Comparison of ENCODE assay signal across 9 mouse cellular contexts in the genomic region with DNA sequence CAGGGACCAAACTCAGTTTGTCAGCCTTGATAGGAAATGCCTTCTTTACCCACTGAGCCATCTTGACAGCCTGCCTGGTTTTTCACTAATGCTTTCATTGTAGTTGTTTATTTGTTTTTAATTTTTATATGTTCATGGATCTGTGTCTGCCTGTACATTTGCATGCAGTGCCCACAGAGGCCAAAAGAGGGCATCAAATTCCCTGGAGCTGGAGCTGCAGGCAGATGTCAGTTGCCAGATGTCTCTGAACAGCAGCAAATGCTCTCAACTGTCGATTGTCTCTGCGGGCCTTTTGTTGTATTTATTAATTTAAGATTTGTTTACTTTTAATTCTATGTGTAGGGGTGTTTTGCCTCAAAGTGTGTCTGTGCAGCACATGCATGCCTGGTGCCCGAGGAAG. TPM values are rescaled to one million over a fixed set of nuclear protein-coding genes. Genes with fewer than 3 reads are reported as not detected.
DNase-seq lines count a peak whose midpoint lies in the region; ATAC-seq and TF ChIP-seq lines count a peak whose summit lies in the region.
"Had no signal": no experiment of that assay in that cellular context is flagged by ENCODE, and none has a peak within 500 bp of the region (broad histone marks: within the 10 kb centered on the region; RNA-seq: fewer than 3 reads in every experiment).

No protein-coding gene starts in this region.

- ATAC-seq in midbrain, embryonic 14.5 days (ENCODE audit: low FRiP score, low TSS enrichment) = no peak
- no peak for ATAC-seq in midbrain, embryonic 16.5 days

- no peak for TF ChIP-seq POLR2A in small intestine, adult 2 months (IDR thresholded peaks at IDR 0.05; ENCODE audit: low read depth, low read length)

- H3K4me2 ChIP-seq in midbrain, embryonic 14.5 days (ENCODE audit: low read length) = no peak overlapping the region
- no peak overlapping the region for H3K4me2 ChIP-seq in midbrain, embryonic 16.5 days (ENCODE audit: low read length)
- H3K4me2 ChIP-seq: lung, embryonic 15.5 days had no signal

- H3K4me1 ChIP-seq in heart, embryonic 10.5 days = peaks cover 27% of the 10 kb centered on the region
- peaks cover 4% of the 10 kb centered on the region; the same call in 1 of the 2 replicates for H3K4me1 ChIP-seq in midbrain, embryonic 14.5 days (ENCODE audit: control insufficient read depth, insufficient read depth, low read length)
- peaks cover 6% of the 10 kb centered on the region for H3K4me1 ChIP-seq in midbrain, embryonic 16.5 days (ENCODE audit: control insufficient read depth, insufficient read depth, low read length)
- no peaks in the 10 kb centered on the region for H3K4me1 ChIP-seq in small intestine, adult 2 months (ENCODE audit: control insufficient read depth, insufficient read depth, insufficient read length, low read length)

- H3K9ac ChIP-seq in midbrain, embryonic 14.5 days (replicated peaks; ENCODE audit: low read length) = no peak overlapping the region
- no peak overlapping the region for H3K9ac ChIP-seq in midbrain, embryonic 16.5 days (ENCODE audit: low read depth, low read length)
- H3K9ac ChIP-seq: lung, embryonic 15.5 days had no signal

- 70% methylated on average over 3 of the region's 3 CpGs for WGBS in heart, embryonic 10.5 days
- WGBS in midbrain, embryonic 14.5 days = 65% methylated on average over 3 of the region's 3 CpGs
- WGBS in midbrain, embryonic 16.5 days = 58% methylated on average over 3 of the region's 3 CpGs
- 61% methylated on average over 3 of the region's 3 CpGs for WGBS in small intestine, adult 2 months

- no peaks in the 10 kb centered on the region for H3K9me3 ChIP-seq in heart, embryonic 10.5 days
- no peaks in the 10 kb centered on the region for H3K9me3 ChIP-seq in midbrain, embryonic 14.5 days (ENCODE audit: control insufficient read depth, low read length)
- no peaks in the 10 kb centered on the region for H3K9me3 ChIP-seq in midbrain, embryonic 16.5 days (replicated peaks; ENCODE audit: control insufficient read depth, low read length, poor library complexity, severe bottlenecking)
- H3K9me3 ChIP-seq: lung, embryonic 15.5 days had no signal

- H3K4me3 ChIP-seq in heart, embryonic 10.5 days = no peak overlapping the region
- no peak overlapping the region for H3K4me3 ChIP-seq in midbrain, embryonic 14.5 days (replicated peaks; ENCODE audit: low read depth, low read length)
- H3K4me3 ChIP-seq in midbrain, embryonic 16.5 days (ENCODE audit: low read depth, low read length) = no peak overlapping the region
- no peak overlapping the region for H3K4me3 ChIP-seq in small intestine, adult 2 months (ENCODE audit: low read depth, low read length)
- H3K4me3 ChIP-seq: lung, embryonic 15.5 days had no signal

- peak; percentile 83 for DNase-seq in heart, adult 11 months
- DNase-seq in heart, embryonic 10.5 days (ENCODE audit: low spot score) = no peak
- DNase-seq in midbrain, embryonic 14.5 days = peak; percentile 55
- DNase-seq in forelimb bud, embryonic 11.5 days (ENCODE audit: low read depth, low spot score) = peak; percentile 37
- no peak for DNase-seq in gastrocnemius, adult 18-20 months (ENCODE audit: low spot score)
- no peak for DNase-seq in spleen, postnatal 14 days (ENCODE audit: low spot score in 2 of 2)

- peak; percentile 45; the same call in 1 of the 2 replicates for TF ChIP-seq CTCF in small intestine, adult 2 months (IDR thresholded peaks at IDR 0.05; ENCODE audit: extremely low read depth, insufficient read length, insufficient replicate concordance, low read depth, low read length)

- peaks cover 30% of the 10 kb centered on the region for H3K36me3 ChIP-seq in heart, embryonic 10.5 days
- H3K36me3 ChIP-seq in midbrain, embryonic 14.5 days (ENCODE audit: control insufficient read depth, insufficient read depth, low read length) = peaks cover 18% of the 10 kb centered on the region
- H3K36me3 ChIP-seq in midbrain, embryonic 16.5 days (ENCODE audit: control insufficient read depth, insufficient read depth, low read length) = peaks cover 15% of the 10 kb centered on the region
- H3K36me3 ChIP-seq in small intestine, adult 2 months (ENCODE audit: control insufficient read depth, insufficient read depth, low read length) = no peaks in the 10 kb centered on the region; the same call in none of the 2 replicates

- no peak overlapping the region for H3K27ac ChIP-seq in heart, embryonic 10.5 days
- H3K27ac ChIP-seq in midbrain, embryonic 14.5 days (replicated peaks; ENCODE audit: low read depth, low read length) = no peak overlapping the region
- no peak overlapping the region for H3K27ac ChIP-seq in midbrain, embryonic 16.5 days (ENCODE audit: low read length)
- H3K27ac ChIP-seq in small intestine, adult 2 months (ENCODE audit: insufficient read depth, low read depth, low read length) = no peak overlapping the region
- H3K27ac ChIP-seq: lung, embryonic 15.5 days had no signal

- H3K27me3 ChIP-seq in heart, embryonic 10.5 days (ENCODE audit: insufficient read depth, poor library complexity, severe bottlenecking) = no peaks in the 10 kb centered on the region
- no peaks in the 10 kb centered on the region for H3K27me3 ChIP-seq in midbrain, embryonic 14.5 days (ENCODE audit: control insufficient read depth, insufficient read depth, low read length)
- no peaks in the 10 kb centered on the region for H3K27me3 ChIP-seq in midbrain, embryonic 16.5 days (ENCODE audit: control insufficient read depth, insufficient read depth, low read depth, low read length)
- H3K27me3 ChIP-seq in small intestine, adult 2 months (ENCODE audit: control insufficient read depth, insufficient read depth, low read length) = no peaks in the 10 kb centered on the region
- H3K27me3 ChIP-seq: lung, embryonic 15.5 days had no signal

RNA-seq across cellular contexts. Expression of gene Nucb2, which starts 15.6 kb away (rescaled TPM):
- 6.7 and 7.1 TPM in 2 replicates for polyA plus RNA-seq in heart, embryonic 10.5 days (2016; fragmentation: Nextera tagmentation; extraction: Ambion mirVana)
- polyA plus RNA-seq in midbrain, embryonic 14.5 days (2014; fragmentation: Nextera tagmentation; extraction: Ambion mirVana) = 25.9 and 30.2 TPM in 2 replicates
- 27.4 and 29.4 TPM in 2 replicates for polyA plus RNA-seq in midbrain, embryonic 16.5 days (2015; fragmentation: Nextera tagmentation; extraction: Ambion mirVana)
- polyA plus RNA-seq in small intestine, adult 2 months (2012; rRNA removed) = 1.1 TPM in 2 replicates
- 1 to 10 TPM; 3.0 to 4.5 TPM for total RNA-seq in gastrocnemius, adult 18-20 months (2021)

Comparison
In these comparisons a context has a peak if more than half of its experiments do, and no peak if none do; other contexts are left out.
1. DNase-seq: peak in heart, adult 11 months (single experiment), midbrain, embryonic 14.5 days (single experiment) and forelimb bud, embryonic 11.5 days (single experiment); none in heart, embryonic 10.5 days (single experiment), gastrocnemius, adult 18-20 months (single experiment) and spleen, postnatal 14 days (0 of 2).